Comparison of ENCODE assay signal across 19 mouse cellular contexts in the genomic region with DNA sequence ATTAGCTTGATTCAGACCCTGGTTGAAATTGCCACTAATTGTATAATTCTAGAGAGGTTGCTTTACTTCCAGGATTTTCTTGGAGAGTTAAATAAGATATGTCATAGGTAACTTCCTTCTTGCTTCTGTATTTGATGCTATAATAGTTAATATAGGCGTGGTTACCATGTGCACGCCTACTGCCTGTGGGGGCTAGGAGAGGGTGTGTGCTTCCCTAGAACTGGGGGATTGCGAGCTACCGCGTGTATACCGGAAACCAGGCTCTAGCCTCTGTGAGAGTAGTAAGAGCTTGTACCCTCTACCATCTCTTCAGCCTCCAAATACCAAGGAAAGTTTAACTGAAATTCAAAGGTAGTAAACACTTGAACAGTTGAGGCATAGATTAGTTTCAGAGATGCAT.
"Had no signal": no experiment of that assay in that cellular context is flagged by ENCODE, and none has a peak within 500 bp of the region (broad histone marks: within the 10 kb centered on the region; RNA-seq: fewer than 3 reads in every experiment).

No protein-coding gene starts in this region.

- H3K27ac ChIP-seq: liver, embryonic 13.5 days; liver, embryonic 15.5 days; midbrain, embryonic 13.5 days; midbrain, embryonic 15.5 days; neural tube, embryonic 13.5 days had no signal

- H3K9me3 ChIP-seq: liver, embryonic 13.5 days; liver, embryonic 15.5 days; megakaryocyte, embryonic 14.5 days; midbrain, embryonic 13.5 days; midbrain, embryonic 15.5 days; neural tube, embryonic 13.5 days had no signal

- H3K4me2 ChIP-seq: liver, embryonic 13.5 days; liver, embryonic 15.5 days; lung, embryonic 14.5 days; midbrain, embryonic 11.5 days; midbrain, embryonic 13.5 days; midbrain, embryonic 15.5 days; neural tube, embryonic 13.5 days had no signal

- H3K27me3 ChIP-seq: liver, embryonic 13.5 days; liver, embryonic 15.5 days; megakaryocyte, embryonic 14.5 days; midbrain, embryonic 13.5 days; midbrain, embryonic 15.5 days; neural tube, embryonic 13.5 days had no signal

- H3K36me3 ChIP-seq: liver, embryonic 13.5 days; liver, embryonic 15.5 days; midbrain, embryonic 15.5 days had no signal

- H3K9ac ChIP-seq: liver, embryonic 13.5 days; liver, embryonic 15.5 days; liver, postnatal 0 days; lung, embryonic 14.5 days; midbrain, embryonic 13.5 days; midbrain, embryonic 15.5 days; neural tube, embryonic 13.5 days had no signal

- H3K4me3 ChIP-seq: liver, embryonic 13.5 days; liver, embryonic 15.5 days; megakaryocyte, embryonic 14.5 days; midbrain, embryonic 13.5 days; midbrain, embryonic 15.5 days; neural tube, embryonic 13.5 days had no signal

- DNase-seq: liver, embryonic 13.5 days; liver, postnatal 0 days; lung, embryonic 14.5 days; lung, postnatal 10 days; lung, postnatal 4 days; retina, postnatal 1 day; right cerebral cortex, adult 18-20 months; right cerebral cortex, postnatal 25 days; right cerebral cortex, postnatal 4 days; spleen, adult 18-20 months; thymus, adult 2 months; thymus, postnatal 25 days; thymus, postnatal 4 days had no signal

- H3K4me1 ChIP-seq: liver, embryonic 13.5 days; liver, embryonic 15.5 days; megakaryocyte, embryonic 14.5 days; midbrain, embryonic 13.5 days; midbrain, embryonic 15.5 days; neural tube, embryonic 13.5 days had no signal

- ATAC-seq: liver, postnatal 0 days; midbrain, embryonic 13.5 days; midbrain, embryonic 15.5 days had no signal
